Mouse (Mus musculus) adrenal gland, adult 18-20 months (tissue): Measurements from ENCODE around the gene Frmd4a. TPM values are rescaled to one million over a fixed set of nuclear protein-coding genes. Genes with fewer than 3 reads are reported as not detected.
"Not testable (repeated sequence)": the region's sequence is repeated elsewhere in the genome, so short reads cannot be mapped to it uniquely, and the experiment has no call there.

Source experiments
- DNase-seq, 2 experiments: peaks; one replicate each; pipeline ENCODE4 v3.0.0; 2021 to 2022; ENCODE audit warnings: low spot score in 2 of 2
- total RNA-seq, 2 experiments: library from RNA; stranded (reverse); gene quantifications; 1 replicate in 1 of 2; 2 replicates in 1 of 2; pipeline ENCODE4 v1.2.3; 2021

Frmd4a gene
- total RNA-seq, 2 experiments from 2014 or later: 8.7 to 13.2 TPM

DNA sequence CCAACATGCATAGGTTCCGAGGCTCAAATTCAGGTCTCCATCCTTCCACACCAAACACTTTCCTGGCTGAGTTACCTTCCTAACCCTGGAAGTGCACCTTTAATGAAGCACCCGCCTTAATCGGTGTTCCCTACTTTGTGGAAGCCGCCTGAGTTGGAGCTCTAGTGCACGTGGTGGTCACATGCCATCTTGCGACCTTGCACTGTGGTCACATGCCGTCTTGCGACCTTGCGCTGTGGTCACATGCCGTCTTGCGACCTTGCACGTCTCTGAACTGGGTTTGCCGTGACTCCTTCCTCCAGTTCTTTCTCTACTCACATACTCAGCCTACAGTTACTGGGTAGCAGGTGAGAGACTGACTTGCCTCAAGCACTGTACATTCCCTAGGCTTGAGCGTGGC is 531.8 kb downstream of the Frmd4a start:
- no peak for DNase-seq

- DNase-seq: no peak
These were observed 532.7 kb downstream of the Frmd4a start for GRCm38 (mm10) chr2:4550017-4550763.

GRCm38 (mm10) chr2:4551438-4551837 is 533.9 kb downstream of the Frmd4a start:
- DNase-seq: no peak

DNA sequence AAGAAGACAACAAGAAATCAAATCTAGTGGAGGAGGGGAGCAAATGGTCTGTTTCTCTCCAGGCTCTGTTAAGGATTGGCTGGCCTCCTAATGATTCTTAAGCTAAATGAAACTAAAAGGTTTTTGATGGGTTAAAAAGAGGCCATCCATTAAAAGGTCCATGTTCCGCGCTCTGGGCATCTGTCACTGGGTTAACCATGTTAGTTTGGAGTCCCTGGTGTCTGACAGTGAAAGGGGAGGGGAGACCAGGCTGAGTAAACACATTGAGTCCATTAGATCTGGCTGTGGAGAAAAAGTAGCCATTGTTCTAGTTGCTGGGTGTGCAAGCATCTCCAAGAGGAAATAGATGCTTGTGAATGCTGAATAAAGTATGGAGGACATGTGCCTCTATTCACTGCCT is 534.3 kb downstream of the Frmd4a start:
- DNase-seq: no peak

DNA sequence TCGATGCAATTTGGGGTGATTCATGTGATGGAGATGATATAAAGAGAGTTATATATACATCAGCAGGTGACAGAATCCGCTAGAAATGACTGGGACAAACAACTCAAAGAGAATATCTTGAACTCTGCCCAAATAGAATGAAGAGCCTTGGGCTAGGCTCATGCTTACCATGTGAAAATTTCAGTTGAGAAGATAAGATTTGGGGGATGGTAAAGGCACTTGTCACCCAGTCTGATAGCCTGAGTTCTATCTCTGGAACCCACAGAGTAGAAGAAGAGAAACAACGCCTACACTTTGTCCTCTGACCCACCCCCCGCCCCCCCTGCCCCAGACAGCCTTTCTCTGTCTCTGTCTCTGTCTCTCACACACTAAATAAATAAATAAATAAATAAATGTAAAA is 535.0 kb downstream of the Frmd4a start:
- no peak for DNase-seq

GRCm38 (mm10) chr2:4555221-4555631 is 537.7 kb downstream of the Frmd4a start:
- DNase-seq: no peak

DNA sequence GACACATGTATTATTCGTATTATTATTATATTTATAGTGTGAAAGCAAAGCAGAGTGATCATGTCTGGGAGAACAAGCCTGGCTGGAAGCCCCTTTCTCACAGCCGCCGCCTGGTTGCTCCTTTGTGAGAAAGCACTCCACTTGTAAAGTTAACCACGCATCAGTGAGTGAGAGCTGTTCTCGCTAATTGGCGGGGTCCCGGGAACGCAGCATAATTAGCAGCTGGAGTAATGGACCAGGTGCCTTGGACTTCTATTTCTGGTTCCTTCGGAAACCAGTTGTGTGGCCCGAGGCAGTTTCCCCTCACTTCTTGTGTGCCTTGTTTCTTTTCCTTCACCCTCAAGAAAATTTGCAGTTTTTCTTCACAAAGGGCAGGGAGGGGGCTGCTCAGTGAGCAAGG is 538.7 kb downstream of the Frmd4a start:
- no peak for DNase-seq

DNA sequence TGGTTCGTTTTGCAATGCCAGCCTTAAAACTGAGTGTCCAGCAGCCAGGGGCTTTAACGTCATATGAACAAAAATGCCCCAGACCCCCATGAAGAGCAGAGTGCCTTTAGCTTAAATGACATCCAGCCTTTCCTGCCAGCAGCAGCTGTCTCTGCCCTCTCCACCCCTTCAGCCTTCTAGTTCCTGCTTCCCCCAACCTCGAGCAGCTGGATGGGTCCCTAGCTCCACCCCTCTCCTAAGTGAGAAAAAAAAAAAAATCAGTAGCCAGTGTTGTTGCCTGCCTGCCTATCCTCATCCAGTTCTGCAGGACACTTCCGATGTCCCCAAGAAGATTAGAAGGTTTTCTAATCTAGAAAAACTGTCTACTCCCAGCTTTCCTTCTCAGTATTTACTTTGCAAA is 539.5 kb downstream of the Frmd4a start:
- DNase-seq: no peak

- DNase-seq: no peak
These were observed 539.9 kb downstream of the Frmd4a start for GRCm38 (mm10) chr2:4557466-4557865.

DNA sequence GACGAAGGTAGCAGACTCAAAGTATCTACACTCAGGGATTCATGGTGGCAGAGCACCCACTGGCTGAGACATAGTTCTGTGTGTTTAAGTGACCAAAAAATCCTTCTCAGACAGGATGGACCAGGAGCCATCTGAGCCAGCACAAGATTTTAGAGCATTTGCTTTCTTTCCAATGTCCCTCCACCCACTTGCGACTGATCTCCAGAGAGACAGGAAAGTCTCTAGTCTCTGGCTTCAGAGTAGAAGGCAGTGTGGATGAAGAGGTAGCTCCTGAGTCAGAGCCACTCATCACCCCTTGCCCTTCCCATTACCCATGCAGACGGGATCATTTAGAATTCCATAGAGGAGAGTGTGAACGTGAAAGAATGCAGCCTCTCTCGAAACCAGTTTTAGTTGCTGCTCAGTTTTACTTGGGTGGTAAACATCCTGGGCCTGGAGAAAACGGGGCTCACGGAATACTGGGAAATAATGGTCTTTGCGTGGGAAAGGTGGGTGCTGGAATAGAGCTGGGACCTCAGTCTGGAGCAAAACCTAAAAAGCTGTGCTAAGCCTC is 541.2 kb downstream of the Frmd4a start:
- no peak for DNase-seq

GRCm38 (mm10) chr2:4559211-4559882 is 541.8 kb downstream of the Frmd4a start:
- peak; percentile 57 to 69 for DNase-seq

DNA sequence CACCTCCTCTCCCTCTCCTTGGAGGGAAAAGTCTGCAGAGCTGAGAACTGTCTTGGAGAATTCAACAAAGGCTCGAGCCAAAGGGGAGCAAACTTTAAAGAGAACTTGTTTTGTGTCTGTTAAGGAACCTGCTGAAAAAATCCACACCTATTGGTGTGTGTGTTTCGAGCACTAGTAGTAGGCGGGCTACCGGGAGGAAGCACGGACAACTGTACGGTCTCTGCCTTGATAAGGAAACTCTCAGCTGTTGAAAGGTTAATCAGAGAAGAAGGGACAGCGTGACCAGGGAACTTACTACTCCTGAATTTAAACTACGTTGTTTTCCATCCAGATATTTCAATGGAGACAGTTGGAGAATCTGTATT is 542.3 kb downstream of the Frmd4a start:
- no peak for DNase-seq

DNA sequence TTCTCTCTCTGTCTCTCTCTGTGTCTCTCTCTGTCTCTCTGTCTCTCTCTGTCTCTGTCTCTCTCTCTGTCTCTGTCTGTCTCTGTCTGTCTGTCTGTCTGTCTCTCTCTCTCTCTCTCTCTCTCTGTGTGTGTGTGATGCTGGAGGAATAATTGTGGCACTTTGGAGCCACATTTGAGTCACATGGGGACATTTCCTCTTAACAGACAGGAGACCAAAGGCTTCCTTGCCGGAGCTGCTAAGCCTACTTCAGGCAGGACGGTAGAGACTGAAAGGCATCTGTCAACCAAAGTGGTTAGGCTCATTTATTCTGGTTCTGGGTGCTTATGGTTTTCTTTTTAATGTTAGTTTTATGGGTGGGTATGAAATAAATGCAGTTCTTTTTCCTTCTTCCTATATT is 543.0 kb downstream of the Frmd4a start:
- DNase-seq: not testable (repeated sequence)

DNA sequence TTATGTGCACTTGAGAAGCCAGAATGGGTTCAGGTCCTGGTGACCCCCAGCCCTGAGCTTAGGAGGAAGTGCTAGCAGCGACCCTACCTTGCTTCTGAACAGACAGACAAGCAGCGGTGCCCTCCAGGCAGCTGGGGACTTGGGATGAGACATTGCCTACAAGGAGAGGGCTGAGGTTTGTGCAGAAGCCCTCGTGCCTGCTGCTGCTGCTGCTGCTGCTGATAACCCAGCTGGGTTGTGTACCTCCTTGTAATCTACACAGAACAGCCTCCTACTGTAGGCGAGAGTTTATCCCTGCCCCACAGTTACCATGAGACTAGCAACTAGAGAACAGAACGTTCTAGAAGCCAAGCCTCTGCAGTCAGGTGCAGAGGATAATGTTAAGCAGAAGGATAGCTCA is 543.7 kb downstream of the Frmd4a start:
- no peak for DNase-seq

- DNase-seq: no peak
These were observed 544.9 kb downstream of the Frmd4a start for GRCm38 (mm10) chr2:4562373-4562772.

DNA sequence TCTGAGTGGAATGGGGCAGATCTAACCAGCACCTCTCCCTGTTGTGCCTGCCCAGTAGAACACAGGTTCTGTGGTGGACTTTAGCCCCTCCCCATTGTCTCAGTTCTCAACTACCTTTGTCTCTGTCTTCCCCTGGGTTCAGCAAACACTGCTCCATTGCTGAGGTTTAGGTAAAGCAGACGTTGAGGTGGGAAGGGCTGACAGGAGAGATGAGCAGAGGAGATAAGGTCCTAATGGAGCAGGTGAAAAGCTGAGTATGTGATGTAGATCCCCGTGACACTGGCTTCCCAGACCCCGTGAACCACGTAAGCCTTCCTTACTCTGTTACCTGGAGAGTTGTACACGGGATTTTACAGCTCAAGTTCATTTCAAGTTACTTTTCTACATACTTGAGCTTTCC is 545.3 kb downstream of the Frmd4a start:
- no peak for DNase-seq

DNA sequence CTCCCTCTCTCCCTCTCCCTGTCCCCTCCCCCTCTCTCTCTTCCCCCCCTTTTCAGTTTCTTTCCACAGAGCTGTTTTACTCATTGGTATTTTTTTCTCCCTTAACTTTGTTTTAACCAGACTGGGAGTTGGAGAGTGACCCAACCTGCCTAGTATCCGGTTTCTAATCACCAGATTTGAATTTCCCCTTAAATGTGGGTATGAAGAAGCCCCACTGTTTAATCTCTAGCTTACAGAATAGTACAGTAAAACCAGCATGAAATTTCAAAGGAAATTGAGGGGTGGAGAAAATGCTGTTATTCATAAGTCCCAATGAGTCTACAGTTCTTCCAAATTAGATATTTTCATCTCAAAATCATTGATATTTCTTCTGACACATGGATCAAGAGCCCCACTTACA is 545.8 kb downstream of the Frmd4a start:
- no peak for DNase-seq

DNA sequence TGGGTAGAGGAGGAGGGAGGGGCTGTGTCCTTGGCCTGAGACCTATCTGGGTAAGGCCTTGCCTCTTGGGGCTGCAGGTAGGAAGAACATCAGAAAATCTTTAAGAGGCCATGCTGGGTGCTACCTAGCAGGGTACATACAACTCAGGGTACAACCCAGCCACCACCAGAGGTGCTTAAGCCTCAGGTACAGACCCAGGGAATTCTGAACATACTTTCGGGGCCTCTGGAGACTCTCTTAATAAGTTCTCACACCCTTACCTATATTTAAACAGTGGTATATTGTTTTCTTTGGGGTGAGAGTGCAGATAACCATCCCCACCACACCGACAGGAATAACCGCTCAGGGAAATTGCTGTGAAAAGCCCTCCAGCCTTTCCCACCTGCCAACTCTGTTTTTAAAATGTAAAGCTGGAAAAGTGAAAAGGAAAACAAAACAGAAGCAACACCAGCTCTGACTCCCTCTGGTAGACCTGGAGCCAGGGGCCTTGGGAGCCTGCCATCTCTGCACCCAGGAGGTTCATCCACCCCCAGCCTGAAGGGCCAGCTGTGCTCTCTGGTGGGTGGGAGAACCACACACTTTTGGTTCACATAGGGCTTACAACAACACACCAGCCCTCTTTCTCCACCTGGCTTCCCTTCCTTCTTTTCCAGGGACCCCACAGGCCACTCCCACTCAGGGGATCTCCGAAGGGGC is 548.9 kb downstream of the Frmd4a start:
- DNase-seq: no peak

DNA sequence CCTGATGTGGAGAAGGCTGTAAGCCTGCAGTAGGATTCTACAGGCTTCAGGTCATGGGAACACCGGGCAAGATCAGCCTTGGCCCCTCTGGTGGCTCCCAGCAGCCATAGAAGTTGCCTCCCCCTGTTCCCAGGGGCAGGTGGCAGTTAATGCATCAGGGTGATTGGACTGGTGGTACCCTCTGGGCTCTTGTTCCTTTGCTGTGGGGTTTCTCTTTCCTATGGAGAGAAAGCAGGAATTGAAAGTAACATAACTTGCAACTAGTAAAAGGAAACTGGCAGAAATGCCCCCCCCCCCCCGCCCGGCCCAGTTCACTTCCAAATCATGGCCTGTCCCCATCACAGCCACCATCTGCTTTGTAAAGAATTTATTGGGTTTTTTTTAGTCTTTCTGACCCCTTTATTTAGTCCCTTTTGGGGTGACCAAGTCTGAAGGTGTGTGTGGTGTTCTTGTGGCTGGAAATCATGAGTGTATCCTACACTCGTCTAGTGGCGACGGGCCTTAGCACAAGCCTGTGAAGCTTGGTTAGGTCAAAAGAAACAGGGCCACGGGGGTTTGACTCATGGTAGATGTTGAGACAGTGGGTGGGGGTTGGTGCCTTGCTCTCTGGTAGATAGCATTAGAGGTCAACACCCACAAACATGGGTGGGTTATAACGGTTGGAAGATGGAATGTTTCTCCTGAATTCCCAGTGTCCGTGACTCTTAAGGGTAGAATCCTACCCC is 549.6 kb downstream of the Frmd4a start:
- no peak for DNase-seq

GRCm38 (mm10) chr2:4568967-4569366 is 551.5 kb downstream of the Frmd4a start:
- DNase-seq: no peak

GRCm38 (mm10) chr2:4570186-4570861 is 552.8 kb downstream of the Frmd4a start:
- DNase-seq: no peak
